Mouse (Mus musculus): ENCODE data around the gene Mast4. TPM values are rescaled to one million over a fixed set of nuclear protein-coding genes. Genes with fewer than 3 reads are reported as not detected.
"Not testable (repeated sequence)": the region's sequence is repeated elsewhere in the genome, so short reads cannot be mapped to it uniquely, and the experiment has no call there.

Mast4 gene
- polyA plus RNA-seq, 1 experiment: 3.7 TPM

DNA sequence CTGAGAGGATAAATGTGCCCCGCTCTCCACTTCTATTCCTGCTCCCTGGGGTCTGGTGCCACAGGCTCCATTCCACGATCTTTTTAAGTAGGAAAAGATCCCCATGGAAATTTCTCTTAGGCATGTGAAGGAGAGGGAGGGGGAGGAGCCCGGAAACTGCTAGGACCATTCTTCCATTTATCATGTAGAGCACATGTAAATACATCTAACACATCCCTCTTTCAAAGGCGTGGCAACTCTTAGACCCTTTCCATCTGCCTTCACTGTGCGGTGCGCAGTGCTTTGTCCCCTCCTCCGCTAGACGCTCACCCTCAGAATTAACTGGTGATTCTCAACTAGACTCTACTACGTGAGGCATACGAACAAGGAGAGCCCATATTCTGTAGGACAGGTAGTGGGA lies 584.4 kb downstream of the Mast4 start:
- H3K27ac ChIP-seq (replicated peaks; ENCODE audit: low read depth, low read length): no peak overlapping the region
- H3K4me3 ChIP-seq (ENCODE audit: insufficient read depth, low read depth, low read length): no peak overlapping the region
- H3K4me1 ChIP-seq (ENCODE audit: control insufficient read depth, insufficient read depth, insufficient read length, low read length): no peaks in the 10 kb centered on the region

DNA sequence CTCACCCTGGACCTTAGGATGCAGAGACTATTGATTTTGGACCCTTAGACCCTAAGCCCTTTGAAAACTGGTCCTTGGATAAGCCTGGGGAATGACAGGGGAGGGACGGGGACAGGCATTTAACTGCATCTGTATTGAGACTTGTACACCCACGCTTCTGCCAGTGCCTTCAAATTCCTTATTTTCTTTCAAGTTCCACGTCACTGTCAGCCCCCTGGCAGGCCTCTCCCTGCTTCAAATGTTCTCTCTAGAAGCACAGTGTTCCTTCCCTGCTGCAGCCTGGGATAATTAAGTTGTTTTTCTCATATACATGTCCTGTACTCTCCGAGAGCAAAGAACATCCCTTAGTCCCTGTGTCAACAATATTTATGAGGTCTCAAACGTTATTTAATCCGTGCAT lies 585.1 kb downstream of the Mast4 start:
- Histone ChIP-seq H3K4me1 (ENCODE audit: control insufficient read depth, insufficient read depth, insufficient read length, low read length) (no peaks in the 10 kb centered on the region), H3K4me3 (ENCODE audit: insufficient read depth, low read depth, low read length) (no peak overlapping the region), H3K27ac (replicated peaks; ENCODE audit: low read depth, low read length) (no peak overlapping the region)

DNA sequence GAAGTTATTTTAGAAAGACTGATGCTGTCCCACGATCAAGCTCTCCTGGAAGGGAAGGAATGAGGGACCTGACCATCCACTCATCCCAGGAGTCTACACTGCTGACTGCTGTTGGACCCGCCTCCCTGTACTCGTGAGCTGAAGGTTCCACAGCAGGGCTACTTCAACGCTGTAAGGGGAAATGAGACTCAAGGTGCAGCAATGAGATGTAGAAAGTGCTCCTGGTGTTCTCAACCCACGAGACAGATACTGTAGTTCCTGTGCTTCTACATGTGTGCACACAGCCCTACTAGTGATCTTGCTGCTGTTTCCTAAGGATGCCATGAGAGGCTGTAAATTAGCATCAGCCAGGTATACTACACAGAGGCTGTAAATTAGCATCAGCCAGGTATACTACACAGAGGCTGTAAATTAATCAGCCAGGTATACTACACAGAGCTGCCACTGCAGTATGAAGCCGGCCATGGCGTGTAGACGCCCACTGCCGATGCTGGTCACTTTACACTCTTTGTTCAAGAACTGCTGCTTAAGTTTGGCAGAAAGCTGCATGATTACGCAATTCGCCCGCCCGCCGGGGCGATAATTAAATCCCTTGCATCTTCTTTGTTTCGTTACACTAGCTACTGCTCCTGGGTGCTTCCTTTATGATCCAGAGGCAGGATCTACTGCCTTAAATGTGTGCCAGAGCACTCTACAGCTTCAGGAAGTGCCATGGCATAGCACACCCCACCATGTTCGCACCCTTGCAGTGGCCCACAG lies 587.3 kb downstream of the Mast4 start:
- H3K4me1 ChIP-seq (ENCODE audit: control insufficient read depth, insufficient read depth, insufficient read length, low read length): no peaks in the 10 kb centered on the region
- H3K27ac ChIP-seq (replicated peaks; ENCODE audit: low read depth, low read length): no peak overlapping the region
- no peak overlapping the region for H3K4me3 ChIP-seq (ENCODE audit: insufficient read depth, low read depth, low read length)

DNA sequence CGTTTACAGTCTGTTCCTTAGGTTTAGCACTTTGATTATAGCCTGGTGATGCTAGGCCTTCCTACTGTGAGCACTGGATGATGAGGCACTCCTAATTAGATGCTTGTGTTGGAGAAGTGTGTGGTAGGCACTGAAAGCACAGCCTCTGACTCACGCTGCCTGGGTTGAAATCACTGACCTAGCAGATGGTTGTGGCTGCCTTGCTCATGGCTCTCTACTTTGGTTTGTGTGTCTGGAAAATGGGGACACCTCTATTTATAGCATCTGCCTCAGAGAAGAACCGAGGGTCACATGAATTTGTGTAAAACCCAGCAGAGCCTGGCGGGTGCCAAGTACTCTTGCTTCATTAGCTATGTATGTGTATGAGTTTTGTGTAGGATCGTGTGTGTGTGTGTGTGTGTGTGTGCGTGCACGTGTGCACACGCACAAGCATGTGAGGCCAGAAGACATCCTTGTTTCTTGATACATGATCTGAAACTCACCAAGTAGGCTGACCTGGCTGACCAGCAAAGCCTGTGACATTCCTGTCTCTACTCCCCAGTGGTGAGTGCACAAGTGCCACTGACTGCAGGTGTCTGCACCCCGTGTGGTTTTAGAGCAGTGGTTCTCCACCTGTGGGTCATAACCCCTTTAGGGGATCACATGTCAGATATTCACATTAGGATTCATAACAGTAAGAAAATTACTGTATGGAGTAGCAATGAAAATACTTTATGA lies 588.5 kb downstream of the Mast4 start:
- Histone ChIP-seq H3K4me3 (ENCODE audit: insufficient read depth, low read depth, low read length) (no peak overlapping the region), H3K4me1 (ENCODE audit: control insufficient read depth, insufficient read depth, insufficient read length, low read length) (no peaks in the 10 kb centered on the region), H3K27ac (replicated peaks; ENCODE audit: low read depth, low read length) (no peak overlapping the region)

DNA sequence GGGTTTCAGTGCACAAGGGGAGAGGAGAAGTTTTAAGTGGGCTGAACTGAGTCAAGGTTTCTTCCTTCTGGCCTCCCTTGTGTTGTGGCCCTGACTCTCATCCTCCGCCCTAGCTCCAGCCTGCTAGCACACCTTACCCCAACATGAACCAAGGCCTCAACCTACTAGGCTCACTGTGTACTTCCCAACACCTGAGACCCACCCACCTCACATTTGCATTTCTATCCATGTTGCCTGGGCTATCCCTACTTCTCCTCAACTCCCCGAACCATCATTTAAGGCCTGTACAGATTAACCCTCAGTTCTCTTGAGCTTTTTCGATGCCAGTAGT lies 589.1 kb downstream of the Mast4 start:
- no peaks in the 10 kb centered on the region for H3K4me1 ChIP-seq (ENCODE audit: control insufficient read depth, insufficient read depth, insufficient read length, low read length)
- H3K27ac ChIP-seq (replicated peaks; ENCODE audit: low read depth, low read length): no peak overlapping the region
- H3K4me3 ChIP-seq (ENCODE audit: insufficient read depth, low read depth, low read length): no peak overlapping the region

DNA sequence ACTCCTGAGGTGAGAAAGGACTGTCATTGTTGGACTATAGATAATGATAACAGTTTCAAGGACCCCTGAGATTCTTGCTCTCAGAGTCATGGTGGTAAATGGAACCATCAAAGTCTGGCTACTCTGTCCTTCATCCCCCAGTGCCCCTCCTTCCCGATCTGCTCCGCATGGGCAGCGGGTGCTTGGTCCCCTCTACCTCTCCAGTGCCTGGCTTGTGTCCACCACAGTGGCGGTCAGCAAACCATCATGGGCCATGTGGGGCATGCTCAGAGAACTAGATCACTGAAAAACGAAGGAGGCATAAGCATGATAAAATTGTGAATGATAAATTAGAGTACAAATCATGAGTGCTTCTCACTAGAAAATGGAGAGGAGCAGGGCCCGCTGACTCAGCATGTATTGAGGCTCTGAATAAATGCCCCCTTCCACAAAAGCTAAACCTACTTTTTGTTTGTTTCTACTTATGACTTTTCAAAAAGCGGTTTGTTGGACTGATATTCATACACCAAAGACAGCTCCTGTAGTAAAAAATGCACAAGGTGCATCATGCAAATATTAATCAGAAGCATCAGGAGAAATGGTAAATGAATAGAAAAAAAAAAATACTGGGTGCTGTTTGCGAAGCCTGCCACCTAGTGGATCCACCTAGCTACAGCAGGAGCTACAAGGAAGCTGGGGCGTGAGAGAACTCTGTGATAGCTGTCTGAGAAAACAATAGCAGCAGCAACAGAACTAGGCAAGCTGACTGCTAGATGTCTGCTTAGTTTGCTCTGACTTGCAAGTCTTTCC lies 589.6 kb downstream of the Mast4 start:
- H3K27ac ChIP-seq (replicated peaks; ENCODE audit: low read depth, low read length): no peak overlapping the region
- no peaks in the 10 kb centered on the region for H3K4me1 ChIP-seq (ENCODE audit: control insufficient read depth, insufficient read depth, insufficient read length, low read length)
- H3K4me3 ChIP-seq (ENCODE audit: insufficient read depth, low read depth, low read length): no peak overlapping the region

DNA sequence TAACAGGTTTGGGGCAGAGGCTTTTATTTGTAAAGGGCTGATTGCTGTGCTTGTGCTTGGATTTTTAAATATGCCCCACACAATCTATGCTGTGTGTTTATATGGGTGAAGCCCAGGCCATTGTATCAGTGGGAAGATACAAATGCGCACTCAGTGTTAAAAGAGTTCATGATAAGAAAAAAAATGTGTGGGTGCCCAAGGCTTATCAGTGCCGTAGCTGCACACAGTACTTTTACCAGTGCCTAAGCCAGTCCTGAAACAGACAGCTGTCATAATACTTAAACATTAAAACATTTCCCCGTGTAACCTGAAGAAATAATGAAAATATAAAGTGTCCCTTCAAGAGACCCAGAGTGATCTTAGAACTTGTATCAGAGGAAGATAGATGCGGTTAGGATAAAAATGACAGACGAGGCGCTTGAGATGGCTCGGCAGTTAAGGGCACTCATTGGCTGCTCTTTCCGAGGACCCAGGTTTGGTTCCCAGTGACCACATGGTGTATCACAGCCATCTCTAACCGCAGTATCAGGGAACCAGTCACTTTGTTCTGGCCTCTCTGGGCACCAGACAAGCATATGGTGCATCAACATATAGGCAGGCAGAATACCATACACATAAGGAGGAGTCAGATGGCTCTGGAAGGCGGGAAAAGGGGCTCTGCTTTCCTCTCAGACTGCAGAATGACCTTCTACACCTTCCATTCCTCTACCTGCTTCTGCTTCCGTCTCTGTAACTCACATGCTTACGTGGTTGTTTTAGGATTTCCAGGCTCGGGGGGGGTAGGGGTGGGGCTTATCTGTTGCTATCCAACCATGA lies 594.4 kb downstream of the Mast4 start:
- Histone ChIP-seq H3K27ac (replicated peaks; ENCODE audit: low read depth, low read length) (no peak overlapping the region), H3K4me3 (ENCODE audit: insufficient read depth, low read depth, low read length) (no peak overlapping the region)

DNA sequence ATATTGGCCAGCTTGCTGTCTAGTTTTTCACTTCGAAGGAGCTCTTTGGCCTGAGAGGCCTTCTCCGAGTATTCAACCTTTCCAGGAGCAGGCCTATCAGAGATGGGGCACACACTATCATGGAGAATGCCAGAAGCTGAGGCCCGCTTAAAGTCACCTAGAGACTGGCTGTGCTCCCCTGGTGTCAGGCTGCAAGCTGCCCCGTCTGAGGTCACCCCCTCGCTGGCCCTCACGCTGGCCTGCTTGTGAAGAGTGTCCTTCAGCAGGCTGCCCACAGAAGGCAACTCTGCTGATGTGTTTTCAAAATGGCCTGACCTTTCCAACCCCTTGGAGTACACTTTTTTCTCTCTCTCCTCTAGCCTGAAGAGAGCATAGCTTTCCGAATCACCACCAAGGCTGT lies 596.5 kb downstream of the Mast4 start:
- Histone ChIP-seq H3K4me1 (ENCODE audit: control insufficient read depth, insufficient read depth, insufficient read length, low read length) (no peaks in the 10 kb centered on the region), H3K4me3 (ENCODE audit: insufficient read depth, low read depth, low read length) (no peak overlapping the region), H3K27ac (replicated peaks; ENCODE audit: low read depth, low read length) (no peak overlapping the region)

More for the DNA sequence above, 594.4 kb downstream of the Mast4 start:
- H3K4me1 ChIP-seq (ENCODE audit: control insufficient read depth, insufficient read depth, insufficient read length, low read length): no peaks in the 10 kb centered on the region

DNA sequence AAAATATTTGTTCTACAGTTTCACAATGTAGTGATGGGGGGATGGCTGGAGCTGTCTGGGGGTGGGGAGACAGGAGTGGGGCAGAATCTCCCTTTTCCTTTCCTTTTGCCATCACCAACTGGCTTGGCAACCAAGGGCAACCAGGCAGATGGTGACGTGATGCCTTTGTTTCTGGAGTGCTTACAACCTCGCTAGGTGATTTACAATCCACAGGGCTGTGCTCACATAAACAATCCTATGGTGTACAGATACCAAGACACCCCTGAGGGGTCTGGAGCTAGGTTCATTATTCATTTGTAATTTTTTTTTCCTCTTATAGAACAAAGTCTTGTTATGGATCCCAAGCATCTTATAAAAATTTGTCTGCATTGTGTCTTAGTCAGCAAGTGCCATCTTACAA lies 601.2 kb downstream of the Mast4 start:
- Histone ChIP-seq H3K4me3 (ENCODE audit: insufficient read depth, low read depth, low read length) (no peak overlapping the region), H3K27ac (replicated peaks; ENCODE audit: low read depth, low read length) (no peak overlapping the region), H3K4me1 (ENCODE audit: control insufficient read depth, insufficient read depth, insufficient read length, low read length) (no peaks in the 10 kb centered on the region)

DNA sequence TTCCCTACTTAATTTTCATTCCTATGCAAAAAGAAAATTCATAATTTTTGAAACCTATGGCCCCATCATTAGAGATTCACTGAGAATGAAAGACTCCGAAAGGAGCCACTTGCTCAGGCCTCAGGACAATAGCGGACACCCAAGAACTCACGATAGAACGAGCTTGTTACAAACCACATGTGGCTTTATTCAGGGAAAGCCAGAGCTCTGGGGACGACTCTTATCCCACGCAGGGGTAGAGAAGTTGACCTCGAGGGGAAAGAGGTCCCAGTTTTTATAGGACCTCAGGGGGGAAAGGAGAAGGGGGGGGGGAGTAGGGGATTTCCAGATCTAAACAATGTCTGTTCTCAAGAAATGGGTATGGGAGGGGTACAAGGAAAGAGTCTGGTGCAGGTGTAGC lies 605.3 kb downstream of the Mast4 start:
- H3K27ac ChIP-seq (replicated peaks; ENCODE audit: low read depth, low read length); H3K4me3 ChIP-seq (ENCODE audit: insufficient read depth, low read depth, low read length); H3K4me1 ChIP-seq (ENCODE audit: control insufficient read depth, insufficient read depth, insufficient read length, low read length): not testable (repeated sequence)

DNA sequence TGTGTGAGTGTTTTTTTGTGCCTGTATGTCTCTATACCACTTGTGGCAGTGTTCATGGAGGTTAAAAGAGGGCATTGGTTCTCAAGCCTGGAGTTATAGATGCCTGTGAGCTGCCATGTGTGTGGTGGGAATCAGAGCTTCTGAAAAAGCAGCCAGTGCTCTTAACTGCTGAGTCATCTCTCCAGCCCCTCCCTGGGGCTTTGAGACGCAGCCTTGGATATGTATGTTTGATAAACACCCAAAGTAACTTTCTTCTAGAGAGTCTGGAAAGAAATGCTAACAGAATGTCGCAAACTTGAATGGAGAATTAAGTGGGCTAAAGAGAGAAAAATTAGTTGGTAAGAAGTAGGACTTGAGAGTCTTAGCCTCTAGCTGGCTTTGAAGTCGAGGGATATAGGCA lies 606.3 kb downstream of the Mast4 start:
- Histone ChIP-seq H3K4me1 (ENCODE audit: control insufficient read depth, insufficient read depth, insufficient read length, low read length) (no peaks in the 10 kb centered on the region), H3K27ac (replicated peaks; ENCODE audit: low read depth, low read length) (no peak overlapping the region; the same call in 1 of the 2 replicates), H3K4me3 (ENCODE audit: insufficient read depth, low read depth, low read length) (no peak overlapping the region)

DNA sequence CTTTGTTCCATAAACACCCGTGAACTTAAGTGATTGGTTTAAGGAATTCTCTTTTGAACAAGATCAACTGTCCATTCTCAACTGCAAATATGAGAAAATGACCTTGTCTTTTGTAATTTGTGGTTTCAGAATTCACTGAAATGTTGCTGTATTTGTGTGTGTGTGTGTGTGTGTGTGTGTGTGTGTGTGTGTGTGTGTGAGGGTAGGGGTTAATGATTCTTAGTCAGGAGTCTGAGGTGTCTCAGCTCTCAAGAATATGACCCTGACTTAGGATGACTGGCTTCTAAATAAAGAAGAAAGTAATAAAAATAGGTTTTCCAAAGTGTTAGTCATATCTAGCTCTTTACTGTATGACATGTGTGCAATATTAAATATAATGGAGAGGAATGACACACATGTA lies 607.4 kb downstream of the Mast4 start:
- no peaks in the 10 kb centered on the region for H3K4me1 ChIP-seq (ENCODE audit: control insufficient read depth, insufficient read depth, insufficient read length, low read length)
- no peak overlapping the region for H3K27ac ChIP-seq (replicated peaks; ENCODE audit: low read depth, low read length)
- no peak overlapping the region for H3K4me3 ChIP-seq (ENCODE audit: insufficient read depth, low read depth, low read length)

DNA sequence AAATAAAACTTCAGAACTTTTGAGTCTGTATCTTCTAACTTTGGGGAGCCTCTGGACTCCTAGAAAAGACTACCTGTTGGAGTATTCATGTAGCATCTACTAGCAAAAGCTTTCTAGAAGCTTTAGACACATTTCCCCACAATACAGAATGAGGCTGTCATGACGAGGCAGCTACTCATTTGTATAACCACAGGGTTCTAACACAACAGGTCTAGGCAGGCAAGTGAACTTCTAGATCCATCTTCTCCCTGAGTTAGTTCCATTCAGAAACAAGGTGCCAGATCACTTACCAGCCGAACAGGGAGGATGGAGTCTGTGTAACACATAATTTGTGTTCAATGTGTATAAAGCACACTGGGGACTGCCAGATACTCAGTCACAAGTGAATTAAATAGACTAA lies 608.4 kb downstream of the Mast4 start:
- no peak overlapping the region for H3K4me3 ChIP-seq (ENCODE audit: insufficient read depth, low read depth, low read length)
- H3K4me1 ChIP-seq (ENCODE audit: control insufficient read depth, insufficient read depth, insufficient read length, low read length): no peaks in the 10 kb centered on the region
- no peak overlapping the region for H3K27ac ChIP-seq (replicated peaks; ENCODE audit: low read depth, low read length)

DNA sequence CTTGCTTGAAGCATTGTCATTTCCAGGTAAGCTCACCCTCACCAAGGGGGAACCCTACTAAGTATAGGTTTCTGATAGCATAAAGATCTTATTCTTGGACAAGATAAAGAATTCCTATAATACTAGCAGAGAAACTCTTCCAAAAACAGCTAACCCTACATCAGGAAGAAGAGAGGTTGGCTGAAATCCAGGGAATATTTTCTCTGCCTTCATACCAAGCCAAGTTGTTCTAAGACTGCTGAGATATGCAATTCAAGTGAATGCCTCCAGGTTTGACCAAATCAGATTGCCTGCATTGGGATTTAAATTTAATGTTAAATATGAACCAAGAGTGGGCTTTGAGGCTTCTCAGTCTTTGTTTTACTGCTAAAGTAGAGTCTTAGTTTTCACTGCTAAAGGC lies 608.9 kb downstream of the Mast4 start:
- Histone ChIP-seq H3K27ac (replicated peaks; ENCODE audit: low read depth, low read length) (no peak overlapping the region), H3K4me1 (ENCODE audit: control insufficient read depth, insufficient read depth, insufficient read length, low read length) (no peaks in the 10 kb centered on the region), H3K4me3 (ENCODE audit: insufficient read depth, low read depth, low read length) (no peak overlapping the region)

DNA sequence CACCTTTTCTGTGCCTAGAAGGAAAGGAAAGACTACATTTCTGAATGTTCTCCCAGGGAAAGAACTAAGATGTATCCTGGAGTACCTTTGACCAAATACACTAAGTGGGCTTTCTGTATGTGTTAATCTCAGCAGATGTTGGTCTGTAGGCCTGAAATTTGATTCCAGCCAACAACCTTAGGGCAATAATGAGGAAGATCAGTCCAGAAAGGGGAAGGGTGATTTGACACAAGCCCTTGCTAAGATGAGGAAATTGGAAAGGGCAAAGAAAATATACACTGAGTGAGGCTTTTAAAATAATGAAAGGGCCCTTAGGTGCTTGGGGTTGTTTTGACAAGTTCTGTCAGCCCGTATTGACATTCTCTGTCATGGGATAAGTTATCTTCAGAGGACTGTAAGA lies 617.3 kb downstream of the Mast4 start:
- no peak overlapping the region for H3K4me3 ChIP-seq (ENCODE audit: insufficient read depth, low read depth, low read length)
- H3K27ac ChIP-seq (replicated peaks; ENCODE audit: low read depth, low read length): no peak overlapping the region
- H3K4me1 ChIP-seq (ENCODE audit: control insufficient read depth, insufficient read depth, insufficient read length, low read length): no peaks in the 10 kb centered on the region

Data from brown adipose tissue, adult 24 weeks (tissue).